Mouse (Mus musculus) heart, postnatal 0 days (tissue): Measurements from ENCODE around the gene Tprkb.

Source experiments
- CTCF ChIP-seq: IDR thresholded peaks from 2 replicates; pipeline ENCODE4 v1.5.1; 2016; ENCODE audit warnings: antibody characterized with exemption, control low read depth, low read depth
- EP300 ChIP-seq: IDR thresholded peaks from 2 replicates; pipeline ENCODE4 v1.6.1; 2016; ENCODE audit warnings: antibody characterized with exemption, low read depth

DNA sequence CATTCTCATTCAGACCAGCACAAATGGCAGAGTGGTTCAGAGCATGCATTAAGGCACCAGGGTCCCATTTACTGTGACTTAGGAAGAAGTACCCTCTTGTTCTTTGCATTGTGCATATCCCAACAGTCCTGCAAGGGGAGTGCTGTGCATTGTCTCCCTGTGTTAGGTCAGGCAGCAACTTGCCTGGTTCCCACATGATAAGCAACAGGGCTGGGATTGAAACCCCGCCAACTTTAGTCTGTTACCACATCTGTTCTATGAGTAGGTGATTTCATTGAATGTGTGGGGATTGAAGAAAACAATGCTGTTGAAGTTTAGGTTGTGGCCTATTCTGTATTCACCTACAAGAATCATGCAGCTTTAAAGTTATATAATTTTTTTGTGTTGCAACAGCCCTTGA, 15.0 kb downstream of the Tprkb start:
- no peak for TF ChIP-seq CTCF
- no peak for TF ChIP-seq EP300
